9 mouse cellular contexts compared by ENCODE assay signal in the genomic region with DNA sequence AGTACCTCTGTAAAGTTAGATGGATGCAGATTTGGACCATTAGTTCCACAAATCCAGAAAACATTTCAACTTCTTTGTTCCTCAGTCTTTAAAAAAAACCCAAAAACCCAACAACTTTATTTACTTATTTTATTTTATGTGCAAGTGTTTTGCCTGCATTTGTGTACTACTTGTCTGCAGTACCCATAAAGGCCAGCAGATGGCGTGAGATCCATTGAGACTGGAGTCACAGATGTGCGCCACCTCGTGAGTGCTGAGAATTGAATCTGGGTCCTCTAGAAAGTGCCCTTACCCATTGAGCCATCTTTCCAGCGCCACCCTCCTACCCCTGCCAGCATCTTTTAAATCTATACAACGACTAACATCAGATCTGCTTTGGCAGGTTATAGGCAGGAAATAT. TPM values are rescaled to one million over a fixed set of nuclear protein-coding genes. Genes with fewer than 3 reads are reported as not detected.
A peak's percentile ranks its signal among the peaks of the same experiment; 100 is the strongest.
DNase-seq lines count a peak whose midpoint lies in the region; ATAC-seq and TF ChIP-seq lines count a peak whose summit lies in the region.
"Had no signal": no experiment of that assay in that cellular context is flagged by ENCODE, and none has a peak within 500 bp of the region (broad histone marks: within the 10 kb centered on the region; RNA-seq: fewer than 3 reads in every experiment).

No protein-coding gene starts in this region.

- 0 out of 2 replicates have a peak, but pooled peaks cover 3% of the 10 kb centered on the region for H3K4me1 ChIP-seq in hindbrain, postnatal 0 days (ENCODE audit: insufficient read depth, low read length)
- no peaks in the 10 kb centered on the region; the same call in 1 of the 2 replicates for H3K4me1 ChIP-seq in hindbrain, embryonic 16.5 days (ENCODE audit: control insufficient read depth, insufficient read depth, low read depth, low read length)
- H3K4me1 ChIP-seq in midbrain, postnatal 0 days (ENCODE audit: insufficient read depth, low read length), result no peaks in the 10 kb centered on the region
- H3K4me1 ChIP-seq in midbrain, embryonic 14.5 days (ENCODE audit: control insufficient read depth, insufficient read depth, low read length), result 0 out of 2 replicates have a peak, but pooled peaks cover 11% of the 10 kb centered on the region
- peaks cover 0 to 2% of the 10 kb centered on the region in 2 experiments; a peak in 1 of 4 replicates for H3K4me1 ChIP-seq in ES-E14 (ENCODE audit: control insufficient read depth in 2 of 2, insufficient read depth in 2 of 2, low read length in 2 of 2, poor library complexity in 1 of 2)
- no peaks in the 10 kb centered on the region for H3K4me1 ChIP-seq in liver, postnatal 0 days (ENCODE audit: insufficient read depth)

- no peaks in the 10 kb centered on the region for H3K27me3 ChIP-seq in hindbrain, postnatal 0 days (ENCODE audit: insufficient read depth, low read length)
- no peaks in the 10 kb centered on the region for H3K27me3 ChIP-seq in hindbrain, embryonic 16.5 days (replicated peaks; ENCODE audit: control insufficient read depth, insufficient read depth, low read length)
- H3K27me3 ChIP-seq in midbrain, postnatal 0 days (ENCODE audit: insufficient read depth, low read length), result no peaks in the 10 kb centered on the region; the same call in 1 of the 2 replicates
- no peaks in the 10 kb centered on the region for H3K27me3 ChIP-seq in midbrain, embryonic 14.5 days (ENCODE audit: control insufficient read depth, insufficient read depth, low read length)
- no peaks in the 10 kb centered on the region for H3K27me3 ChIP-seq in liver, postnatal 0 days (ENCODE audit: insufficient read depth, low read length)

- no peak overlapping the region for H3K4me3 ChIP-seq in hindbrain, postnatal 0 days (ENCODE audit: low read length)
- no peak overlapping the region for H3K4me3 ChIP-seq in hindbrain, embryonic 16.5 days (ENCODE audit: low read length)
- no peak overlapping the region for H3K4me3 ChIP-seq in midbrain, postnatal 0 days (ENCODE audit: low read depth, low read length)
- no peak overlapping the region for H3K4me3 ChIP-seq in midbrain, embryonic 14.5 days (replicated peaks; ENCODE audit: low read depth, low read length)
- no peak overlapping the region for H3K4me3 ChIP-seq in ES-E14 (ENCODE audit: insufficient read depth in 1 of 2, low read depth in 1 of 2, low read length in 2 of 2, poor library complexity in 1 of 2, severe bottlenecking in 1 of 2)
- no peak overlapping the region for H3K4me3 ChIP-seq in liver, postnatal 0 days (ENCODE audit: low read depth, low read length)

- no peak overlapping the region for H3K4me2 ChIP-seq in hindbrain, postnatal 0 days (ENCODE audit: low read depth, low read length)
- H3K4me2 ChIP-seq in hindbrain, embryonic 16.5 days (ENCODE audit: low read length), result no peak overlapping the region
- H3K4me2 ChIP-seq in midbrain, postnatal 0 days (ENCODE audit: low read depth, low read length, poor library complexity, severe bottlenecking), result no peak overlapping the region
- H3K4me2 ChIP-seq in midbrain, embryonic 14.5 days (ENCODE audit: low read length), result no peak overlapping the region
- no peak overlapping the region for H3K4me2 ChIP-seq in liver, postnatal 0 days (ENCODE audit: low read depth, low read length)

- in situ Hi-C loops in ES-E14 (cut with MboI; ENCODE audit: low sequenced_read_pairs in 2 of 2, unreplicated experiment in 2 of 2), result no loop called here

- TF ChIP-seq CTCF in hindbrain, postnatal 0 days (IDR thresholded peaks at IDR 0.05; ENCODE audit: low read depth), result peak; percentile 60
- TF ChIP-seq CTCF in midbrain, postnatal 0 days (IDR thresholded peaks at IDR 0.05), result peak; percentile 55
- peak; percentile 62 for TF ChIP-seq CTCF in liver, postnatal 0 days (IDR thresholded peaks at IDR 0.05; ENCODE audit: low read depth)

- 64% methylated on average over 5 of the region's 5 CpGs for WGBS in hindbrain, postnatal 0 days
- WGBS in hindbrain, embryonic 16.5 days, result 70% methylated on average over 5 of the region's 5 CpGs
- WGBS in midbrain, postnatal 0 days, result 64% methylated on average over 5 of the region's 5 CpGs
- 66% methylated on average over 5 of the region's 5 CpGs for WGBS in midbrain, embryonic 14.5 days
- 66% methylated on average over 5 of the region's 5 CpGs for WGBS in liver, postnatal 0 days (ENCODE audit: insufficient replicate concordance)

- H3K36me3 ChIP-seq in hindbrain, postnatal 0 days (ENCODE audit: insufficient read depth, low read length), result no peaks in the 10 kb centered on the region
- H3K36me3 ChIP-seq in hindbrain, embryonic 16.5 days (ENCODE audit: control insufficient read depth, insufficient read depth, low read length), result no peaks in the 10 kb centered on the region
- no peaks in the 10 kb centered on the region for H3K36me3 ChIP-seq in midbrain, postnatal 0 days (ENCODE audit: insufficient read depth, low read length)
- H3K36me3 ChIP-seq in midbrain, embryonic 14.5 days (ENCODE audit: control insufficient read depth, insufficient read depth, low read length), result no peaks in the 10 kb centered on the region
- no peaks in the 10 kb centered on the region for H3K36me3 ChIP-seq in ES-E14 (ENCODE audit: control insufficient read depth, insufficient read depth, low read length, poor library complexity, severe bottlenecking)
- no peaks in the 10 kb centered on the region for H3K36me3 ChIP-seq in liver, postnatal 0 days (replicated peaks; ENCODE audit: insufficient read depth, low read length)

- DNase-seq in hindbrain, postnatal 0 days (ENCODE audit: low spot score), result no peak
- no peak for DNase-seq in midbrain, postnatal 0 days (ENCODE audit: low spot score)
- no peak for DNase-seq in midbrain, embryonic 14.5 days
- peak; percentile 67 for DNase-seq in ES-E14 (ENCODE audit: low read depth, low spot score)
- DNase-seq in liver, postnatal 0 days, result peak; percentile 22
- DNase-seq in embryo, embryonic 11 days, result no peak
- no peak for DNase-seq in right cerebral cortex, postnatal 36 days (ENCODE audit: low spot score in 2 of 2)
- DNase-seq: heart, postnatal 4 days had no signal

- TF ChIP-seq EP300 in liver, postnatal 0 days (IDR thresholded peaks at IDR 0.05; ENCODE audit: low read depth), result no peak

- H3K9ac ChIP-seq in hindbrain, postnatal 0 days (replicated peaks; ENCODE audit: low read length), result no peak overlapping the region
- H3K9ac ChIP-seq in hindbrain, embryonic 16.5 days (ENCODE audit: low read depth, low read length), result no peak overlapping the region
- no peak overlapping the region for H3K9ac ChIP-seq in midbrain, postnatal 0 days (replicated peaks; ENCODE audit: low read length, poor library complexity, severe bottlenecking)
- H3K9ac ChIP-seq in midbrain, embryonic 14.5 days (replicated peaks; ENCODE audit: low read length), result no peak overlapping the region
- H3K9ac ChIP-seq in ES-E14 (ENCODE audit: insufficient read depth, low read depth, low read length, poor library complexity, severe bottlenecking), result no peak overlapping the region
- H3K9ac ChIP-seq in liver, postnatal 0 days (replicated peaks), result no peak overlapping the region

- H3K27ac ChIP-seq in hindbrain, postnatal 0 days, result no peak overlapping the region
- H3K27ac ChIP-seq in hindbrain, embryonic 16.5 days (ENCODE audit: low read depth, low read length), result no peak overlapping the region
- H3K27ac ChIP-seq in midbrain, postnatal 0 days (ENCODE audit: low read depth, low read length), result no peak overlapping the region
- H3K27ac ChIP-seq in midbrain, embryonic 14.5 days (replicated peaks; ENCODE audit: low read depth, low read length), result no peak overlapping the region
- H3K27ac ChIP-seq in ES-E14 (ENCODE audit: insufficient read depth, low read depth, low read length, poor library complexity, severe bottlenecking), result no peak overlapping the region
- H3K27ac ChIP-seq in liver, postnatal 0 days (ENCODE audit: low read depth), result no peak overlapping the region

- H3K9me3 ChIP-seq in hindbrain, postnatal 0 days (ENCODE audit: low read length), result no peaks in the 10 kb centered on the region
- H3K9me3 ChIP-seq in hindbrain, embryonic 16.5 days (ENCODE audit: control insufficient read depth, low read length), result no peaks in the 10 kb centered on the region
- no peaks in the 10 kb centered on the region for H3K9me3 ChIP-seq in midbrain, postnatal 0 days (ENCODE audit: low read length)
- no peaks in the 10 kb centered on the region for H3K9me3 ChIP-seq in midbrain, embryonic 14.5 days (ENCODE audit: control insufficient read depth, low read length)
- no peaks in the 10 kb centered on the region for H3K9me3 ChIP-seq in ES-E14 (ENCODE audit: control insufficient read depth, insufficient read depth, low read depth, low read length)
- no peaks in the 10 kb centered on the region for H3K9me3 ChIP-seq in liver, postnatal 0 days (ENCODE audit: low read length)

- no peak for ATAC-seq in hindbrain, postnatal 0 days
- no peak for ATAC-seq in hindbrain, embryonic 16.5 days
- ATAC-seq in midbrain, postnatal 0 days (ENCODE audit: low FRiP score), result no peak
- ATAC-seq in midbrain, embryonic 14.5 days (ENCODE audit: low FRiP score, low TSS enrichment), result no peak
- ATAC-seq in liver, postnatal 0 days, result no peak

TF ChIP-seq in ES-E14, 5 proteins besides CTCF, POLR2A, EP300 and RAD21:
- TF ChIP-seq CHD2 (IDR thresholded peaks at IDR 0.05; ENCODE audit: low read depth, low read length) (no peak), MAFK (IDR thresholded peaks at IDR 0.05; ENCODE audit: insufficient read depth, low read depth, low read length) (no peak), ZC3H11A (IDR thresholded peaks at IDR 0.05; ENCODE audit: borderline replicate concordance, low read depth, low read length) (no peak)

RNA-seq across cellular contexts. Expression of a gene that starts 53.0 kb away (rescaled TPM):
- total RNA-seq in hindbrain, postnatal 0 days (2014; rRNA removed), result 0.21 TPM in 1 of 2 replicates, not detected in the other
- 0.21 TPM in 1 of 2 replicates, not detected in the other for polyA plus RNA-seq in hindbrain, postnatal 0 days (2015; fragmentation: Nextera tagmentation; extraction: Ambion mirVana)
- polyA plus RNA-seq in hindbrain, embryonic 16.5 days (2015; fragmentation: Nextera tagmentation; extraction: Ambion mirVana), result 0.15 and 0.40 TPM in 2 replicates
- not detected in 2 replicates for total RNA-seq in midbrain, postnatal 0 days (2014; rRNA removed)
- 0.20 and 0.37 TPM in 2 replicates for polyA plus RNA-seq in midbrain, postnatal 0 days (2015; fragmentation: Nextera tagmentation; extraction: Ambion mirVana)
- polyA plus RNA-seq in midbrain, embryonic 14.5 days (2014; fragmentation: Nextera tagmentation; extraction: Ambion mirVana), result 0.36 TPM in 1 of 2 replicates, not detected in the other
- not detected in 2 replicates for total RNA-seq in ES-E14 (2012; rRNA removed)
- 0.07 and 0.13 TPM in 2 replicates for polyA plus RNA-seq in liver, postnatal 0 days (2015; fragmentation: Nextera tagmentation; extraction: Ambion mirVana)
- total RNA-seq: heart, postnatal 4 days had no signal

Comparison
In these comparisons a context has a peak if more than half of its experiments do, and no peak if none do; other contexts are left out.
1. DNase-seq: peak in ES-E14 (single experiment) and liver, postnatal 0 days (single experiment); none in hindbrain, postnatal 0 days (single experiment), midbrain, postnatal 0 days (single experiment), midbrain, embryonic 14.5 days (single experiment), embryo, embryonic 11 days (single experiment) and right cerebral cortex, postnatal 36 days (0 of 2).
2. Peak in every context shown above with its lines, with median percentiles within 50 percentile points of each other: CTCF ChIP-seq.